Mouse (Mus musculus) CH12.LX (cell line): ENCODE data around the gene Rprml. TPM values are rescaled to one million over a fixed set of nuclear protein-coding genes. Genes with fewer than 3 reads are reported as not detected.

Source experiments
- DNase-seq: peaks from one replicate; pipeline ENCODE4 v3.0.0-alpha.2; 2013; ENCODE audit errors: extremely low read depth
- H3K27ac ChIP-seq: 2 replicates; pipeline ENCODE4 v1.5.1; 2012; ENCODE audit warnings: low read depth, mild to moderate bottlenecking, control low read depth, moderate library complexity; ENCODE audit not compliant: insufficient read depth
- H3K27me3 ChIP-seq: replicated peaks from 2 replicates; pipeline ENCODE3; 2012; ENCODE audit warnings: inconsistent platforms
- H3K36me3 ChIP-seq, 2 experiments: replicated peaks in 1 of 2; 2 replicates each; pipeline versions ENCODE3 to v1.6.1; 2012; ENCODE audit warnings: inconsistent platforms in 1 of 2, low read length in 1 of 2, mild to moderate bottlenecking in 1 of 2, mixed read lengths in 1 of 2, moderate library complexity in 1 of 2; ENCODE audit not compliant: control insufficient read depth in 1 of 2, insufficient read depth in 1 of 2
- H3K4me1 ChIP-seq, 2 experiments: 2 replicates each; pipeline ENCODE4 v1.6.1; 2012; ENCODE audit warnings: inconsistent platforms in 1 of 2, moderate library complexity in 1 of 2; ENCODE audit not compliant: insufficient read depth in 2 of 2, control insufficient read depth in 1 of 2
- H3K4me2 ChIP-seq: 2 replicates; pipeline ENCODE4 v1.6.1; 2012; ENCODE audit warnings: low read depth, mild to moderate bottlenecking, control low read depth; ENCODE audit not compliant: poor library complexity, insufficient read depth, severe bottlenecking
- H3K4me3 ChIP-seq, 3 experiments: fragments of 150-350 bp in 1 of 3; sonication (generic) in 1 of 3; replicated peaks in 1 of 3; 2 replicates each; pipeline versions ENCODE3 to v1.5.1; 2011 to 2012; ENCODE audit warnings: low read depth in 2 of 3, low read length in 2 of 3, mild to moderate bottlenecking in 2 of 3, moderate library complexity in 2 of 3, control low read depth in 1 of 3, improper control_type of control experiment in 1 of 3, inconsistent platforms in 1 of 3, mixed read lengths in 1 of 3; ENCODE audit not compliant: poor library complexity in 1 of 3
- H3K79me2 ChIP-seq: replicated peaks from 2 replicates; pipeline ENCODE4 v1.6.1; 2012; ENCODE audit warnings: mild to moderate bottlenecking, moderate library complexity; ENCODE audit not compliant: control insufficient read depth, poor library complexity, insufficient read depth, severe bottlenecking; ENCODE audit errors: extremely low read depth
- H3K9ac ChIP-seq: 2 replicates; pipeline ENCODE4 v1.6.1; 2012; ENCODE audit warnings: low read depth, mild to moderate bottlenecking, control low read depth, moderate library complexity; ENCODE audit not compliant: insufficient read depth
- H3K9me3 ChIP-seq: replicated peaks from 2 replicates; pipeline ENCODE3; 2012; ENCODE audit warnings: low read length, inconsistent platforms, mixed read lengths
- CHD2 ChIP-seq: IDR thresholded peaks from 2 replicates; pipeline ENCODE4 v1.6.1; 2011; ENCODE audit warnings: low read length, improper control_type of control experiment
- EP300 ChIP-seq: IDR thresholded peaks from 2 replicates; pipeline ENCODE4 v1.6.1; 2011; ENCODE audit warnings: low read length, improper control_type of control experiment
- ETS1 ChIP-seq: conservative IDR thresholded peaks from 2 replicates; pipeline ENCODE4 v1.6.1; 2012; ENCODE audit warnings: low read depth, mild to moderate bottlenecking, inconsistent platforms, low read length, improper control_type of control experiment, moderate library complexity
- IRF4 ChIP-seq: IDR thresholded peaks from 2 replicates; pipeline ENCODE4 v1.6.1; 2014; ENCODE audit warnings: low read depth, mild to moderate bottlenecking, inconsistent platforms, low read length, improper control_type of control experiment
- JUND ChIP-seq: conservative IDR thresholded peaks from 2 replicates; pipeline ENCODE4 v1.6.1; 2011; ENCODE audit warnings: low read depth, low read length, improper control_type of control experiment
- MAZ ChIP-seq: IDR thresholded peaks from 2 replicates; pipeline ENCODE4 v1.6.1; 2012; ENCODE audit warnings: low read depth, mild to moderate bottlenecking, inconsistent platforms, low read length, improper control_type of control experiment, moderate library complexity
- MXI1 ChIP-seq: IDR thresholded peaks from 2 replicates; pipeline ENCODE4 v1.6.1; 2011; ENCODE audit warnings: mild to moderate bottlenecking, low read depth, low read length, improper control_type of control experiment
- RCOR1 ChIP-seq: conservative IDR thresholded peaks from 2 replicates; pipeline ENCODE4 v1.6.1; 2012; ENCODE audit warnings: low read depth, mild to moderate bottlenecking, inconsistent platforms, low read length, improper control_type of control experiment
- SIN3A ChIP-seq: IDR thresholded peaks from 2 replicates; pipeline ENCODE4 v1.6.1; 2012; ENCODE audit warnings: low read length, improper control_type of control experiment, inconsistent platforms
- UBTF ChIP-seq: IDR thresholded peaks from 2 replicates; pipeline ENCODE4 v1.6.1; 2012; ENCODE audit warnings: low read depth, mild to moderate bottlenecking, inconsistent platforms, low read length, improper control_type of control experiment, moderate library complexity
- ZMIZ1 ChIP-seq: IDR thresholded peaks from 2 replicates; pipeline ENCODE4 v1.6.1; 2012; ENCODE audit warnings: low read depth, mild to moderate bottlenecking, inconsistent platforms, low read length, improper control_type of control experiment
- ZNF384 ChIP-seq: IDR thresholded peaks from 2 replicates; pipeline ENCODE4 v1.6.1; 2012; ENCODE audit warnings: low read depth, low read length, improper control_type of control experiment, inconsistent platforms
- dilution Hi-C: fragments of 300-500 bp; cut with MboI; formaldehyde crosslinking; loops from 2 replicates; pipeline ENCODE4 v1.14.3; 2020; ENCODE audit warnings: low sequenced_read_pairs; ENCODE audit not compliant: extremely low pct_unique_long_range_greater_than_20kb, extremely low pct_ligation_motif_present
- in situ Hi-C: fragments of 300-500 bp; cut with MboI; formaldehyde crosslinking; loops from 3 replicates; pipeline ENCODE4 v1.14.3; 2019; ENCODE audit warnings: low sequenced_read_pairs, low pct_ligation_motif_present, low pct_unique_long_range_greater_than_20kb, mixed read lengths
- polyA plus RNA-seq: library from polyadenylated mRNA; unstranded; fragments of >175 nt; gene quantifications from 2 replicates; pipeline ENCODE4 v1.2.1, GENCODE M21; 2012; ENCODE audit warnings: low read depth; ENCODE audit not compliant: insufficient read length
- total RNA-seq, 2 experiments: library from RNA; depleted of rRNA; stranded (reverse); fragments of 300-350 nt in 1 of 2; fragments of >200 nt in 1 of 2; gene quantifications; 2 replicates each; pipeline ENCODE4 v1.2.3; 2012 to 2014

Rprml gene
- total and polyA plus RNA-seq, 3 experiments: not detected

- dilution Hi-C loops (no loop called here), in situ Hi-C loops (loop anchor here (10.0 kb wide), 1 partner anchor 107 kb away; no protein-coding TSS in a partner anchor)
- Histone ChIP-seq H3K36me3 (no peaks in the 10 kb centered on the region), H3K4me2 (no peak overlapping the region), H3K4me3 (no peak overlapping the region), H3K79me2 (no peaks in the 10 kb centered on the region), H3K27ac (no peak overlapping the region), H3K9ac (no peak overlapping the region), H3K4me1 (peaks cover 6 to 14% of the 10 kb centered on the region in 2 experiments; a peak in 3 of 4 replicates), H3K27me3 (peaks cover 86% of the 10 kb centered on the region), H3K9me3 (peaks cover 7% of the 10 kb centered on the region)
- TF ChIP-seq ETS1 (no peak), ZMIZ1 (no peak), MXI1 (no peak), CHD2 (no peak), MAZ (no peak), IRF4 (no peak), JUND (no peak), EP300 (no peak)
- no peak for DNase-seq
These were observed 1.3 kb upstream of the Rprml start for GRCm38 (mm10) chr11:103647921-103648620.

GRCm38 (mm10) chr11:103648656-103649055 is 714 bp upstream of the Rprml start:
- no peak for TF ChIP-seq SIN3A
- no peak for TF ChIP-seq RCOR1
- no peak for DNase-seq
- Histone ChIP-seq H3K4me1 (peaks cover 6 to 14% of the 10 kb centered on the region in 2 experiments; a peak in 3 of 4 replicates), H3K4me3 (no peak overlapping the region), H3K79me2 (no peaks in the 10 kb centered on the region), H3K9ac (no peak overlapping the region), H3K4me2 (no peak overlapping the region), H3K9me3 (peaks cover 7% of the 10 kb centered on the region), H3K27me3 (peaks cover 86% of the 10 kb centered on the region), H3K27ac (no peak overlapping the region), H3K36me3 (no peaks in the 10 kb centered on the region)
- in situ Hi-C loops: loop anchor here (10.0 kb wide), 1 partner anchor 106 kb away; no protein-coding TSS in a partner anchor
- dilution Hi-C loops: no loop called here

- peaks cover 92% of the 10 kb centered on the region for H3K27me3 ChIP-seq
- H3K4me1 ChIP-seq: peaks cover 6 to 14% of the 10 kb centered on the region in 2 experiments; a peak in 3 of 4 replicates
- no peak overlapping the region for H3K4me2 ChIP-seq
- H3K4me3 ChIP-seq: no peak overlapping the region
- H3K9me3 ChIP-seq: peaks cover 3% of the 10 kb centered on the region
- dilution Hi-C loops (no loop called here), in situ Hi-C loops (loop anchor here (10.0 kb wide), 1 partner anchor 105 kb away; no protein-coding TSS in a partner anchor)
- TF ChIP-seq ZNF384 (no peak), MXI1 (no peak), UBTF (no peak)
- DNase-seq: no peak
- H3K27ac ChIP-seq: no peak overlapping the region
- no peaks in the 10 kb centered on the region for H3K79me2 ChIP-seq
- H3K36me3 ChIP-seq: no peaks in the 10 kb centered on the region
- H3K9ac ChIP-seq: no peak overlapping the region
These were observed 668 bp downstream of the Rprml start for GRCm38 (mm10) chr11:103649983-103650493.
